14 mouse cellular contexts compared by ENCODE assay signal in the genomic region with DNA sequence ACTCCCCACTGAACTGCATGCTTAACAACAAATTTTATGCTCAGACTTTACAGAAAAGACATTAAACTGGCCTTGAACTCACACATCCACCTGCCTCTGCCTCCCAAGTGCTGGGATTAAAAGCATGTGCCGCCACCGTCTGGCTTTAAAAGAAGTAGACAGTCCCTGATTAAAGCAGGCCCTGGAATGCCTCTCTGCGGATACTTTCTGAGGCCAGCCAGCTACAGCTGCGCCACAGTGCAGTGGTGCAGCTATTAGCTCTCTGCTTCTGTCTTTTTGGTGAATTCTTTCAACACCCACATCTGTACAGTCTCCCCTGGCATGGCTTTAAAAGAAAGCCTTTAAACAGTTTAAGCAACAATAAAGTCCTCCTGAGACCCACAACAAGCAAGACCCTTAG. TPM values are rescaled to one million over a fixed set of nuclear protein-coding genes. Genes with fewer than 3 reads are reported as not detected.
"Had no signal": no experiment of that assay in that cellular context is flagged by ENCODE, and none has a peak within 500 bp of the region (broad histone marks: within the 10 kb centered on the region; RNA-seq: fewer than 3 reads in every experiment).

No protein-coding gene starts in this region.

- DNase-seq: kidney, adult 2 months; kidney, postnatal 25 days; liver; liver, embryonic 13.5 days; liver, postnatal 0 days; lung, postnatal 14 days; right cerebral cortex, adult 18-20 months; right cerebral cortex, postnatal 25 days; thymus, postnatal 4 days had no signal

- H3K4me2 ChIP-seq: kidney, embryonic 15.5 days; liver, embryonic 13.5 days; lung, embryonic 15.5 days; midbrain, embryonic 13.5 days had no signal

- H3K9me3 ChIP-seq: kidney, embryonic 15.5 days; liver, embryonic 13.5 days; lung, embryonic 15.5 days; midbrain, embryonic 13.5 days had no signal

- ATAC-seq: liver, postnatal 0 days; midbrain, embryonic 13.5 days had no signal

- H3K27ac ChIP-seq: kidney, embryonic 15.5 days; left cerebral cortex, adult 2 months; liver, embryonic 13.5 days; lung, embryonic 15.5 days; midbrain, embryonic 13.5 days had no signal

- H3K4me3 ChIP-seq: kidney, embryonic 15.5 days; left cerebral cortex, adult 2 months; liver, embryonic 13.5 days; lung, embryonic 15.5 days; midbrain, embryonic 13.5 days had no signal

- H3K9ac ChIP-seq: kidney, embryonic 15.5 days; liver, embryonic 13.5 days; liver, postnatal 0 days; lung, embryonic 15.5 days; midbrain, embryonic 13.5 days had no signal

- H3K36me3 ChIP-seq: kidney, embryonic 15.5 days; liver, embryonic 13.5 days; lung, embryonic 15.5 days; midbrain, embryonic 13.5 days had no signal

- H3K4me1 ChIP-seq: liver, embryonic 13.5 days; midbrain, embryonic 13.5 days had no signal

- H3K27me3 ChIP-seq: kidney, embryonic 15.5 days; liver, embryonic 13.5 days; lung, embryonic 15.5 days; midbrain, embryonic 13.5 days had no signal

RNA-seq across cellular contexts. Expression of gene Abcc6, which starts 8.2 kb away (rescaled TPM):
- total RNA-seq: megakaryocyte-erythroid progenitor cell, adult 5-6 weeks had no signal
